Mouse (Mus musculus) liver, embryonic 14.5 days (tissue): ENCODE data around the gene Pbx4. TPM values are rescaled to one million over a fixed set of nuclear protein-coding genes. Genes with fewer than 3 reads are reported as not detected.
A peak's percentile ranks its signal among the peaks of the same experiment; 100 is the strongest.

Source experiments
- ATAC-seq: fragments of 200-750 bp; cut with Nextera tagmentation; 2 replicates; pipeline ENCODE4 v1.8.0; 2017; ENCODE audit warnings: moderate number of reproducible peaks, mild to moderate bottlenecking, moderate library complexity; ENCODE audit not compliant: insufficient read depth
- DNase-seq, 3 experiments: peaks; one replicate each; pipeline ENCODE4 v3.0.0-alpha.2; 2012 to 2013; ENCODE audit warnings: low read depth in 3 of 3, low spot score in 3 of 3
- H3K27ac ChIP-seq: fragments of 300-500 bp; sonication (generic); 2 replicates; pipeline ENCODE4 v1.5.1; 2014; ENCODE audit warnings: moderate library complexity, mild to moderate bottlenecking, control low read depth, inconsistent platforms
- H3K27me3 ChIP-seq: fragments of 300-500 bp; sonication (generic); 2 replicates; pipeline ENCODE4 v1.6.1; 2014; ENCODE audit warnings: mild to moderate bottlenecking, low read length, moderate library complexity; ENCODE audit not compliant: control insufficient read depth, insufficient read depth
- H3K36me3 ChIP-seq: fragments of 300-500 bp; sonication (generic); replicated peaks from 2 replicates; pipeline ENCODE4 v1.6.1; 2014; ENCODE audit warnings: low read depth; ENCODE audit not compliant: control insufficient read depth, insufficient read depth
- H3K4me1 ChIP-seq, 2 experiments: fragments of 200-500 bp in 1 of 2; fragments of 300-500 bp in 1 of 2; sonication (generic) in 1 of 2; replicated peaks; 2 replicates each; pipeline ENCODE4 v1.6.1; 2012 to 2014; ENCODE audit warnings: antibody characterized with exemption in 1 of 2, inconsistent platforms in 1 of 2, low read length in 1 of 2; ENCODE audit not compliant: control insufficient read depth in 2 of 2, insufficient read depth in 2 of 2
- H3K4me2 ChIP-seq: fragments of 300-500 bp; sonication (generic); 2 replicates; pipeline ENCODE4 v1.6.1; 2014; ENCODE audit warnings: low read depth, mild to moderate bottlenecking, control low read depth, moderate library complexity
- H3K4me3 ChIP-seq, 2 experiments: fragments of 200-500 bp in 1 of 2; fragments of 300-500 bp in 1 of 2; sonication (generic) in 1 of 2; 2 replicates each; pipeline ENCODE4 v1.5.1; 2012 to 2014; ENCODE audit warnings: low read depth in 2 of 2, low read length in 2 of 2, mild to moderate bottlenecking in 2 of 2, control low read depth in 1 of 2, inconsistent platforms in 1 of 2, moderate library complexity in 1 of 2; ENCODE audit not compliant: insufficient read depth in 1 of 2
- H3K9ac ChIP-seq: fragments of 300-500 bp; sonication (generic); replicated peaks from 2 replicates; pipeline ENCODE4 v1.6.1; 2014; ENCODE audit warnings: mild to moderate bottlenecking, control low read depth, moderate library complexity
- H3K9me3 ChIP-seq: fragments of 300-500 bp; sonication (generic); 2 replicates; pipeline ENCODE4 v1.6.1; 2016; ENCODE audit warnings: low read length, mixed read lengths; ENCODE audit not compliant: control insufficient read depth
- CTCF ChIP-seq: IDR thresholded peaks from 2 replicates; pipeline ENCODE4 v1.5.1; 2016; ENCODE audit warnings: antibody characterized with exemption, low read depth, control low read depth
- EP300 ChIP-seq: IDR thresholded peaks from 2 replicates; pipeline ENCODE4 v1.6.1; 2016; ENCODE audit warnings: antibody characterized with exemption, low read depth
- WGBS: fragments of 180-500 bp; shearing (Covaris S2); extraction: QIAGEN DNeasy Blood & Tissue Kit; methylation state at CpG from one replicate; pipeline ENCODE4 v1.1.7; 2014; ENCODE audit not compliant: insufficient replicate concordance; 5-methylcytosine and 5-hydroxymethylcytosine counted together
- polyA plus RNA-seq, 2 experiments: library from polyadenylated mRNA; depleted of rRNA in 1 of 2; stranded (reverse) in 1 of 2; unstranded in 1 of 2; fragments of >200 nt; fragmentation: Nextera tagmentation in 1 of 2; extraction: Ambion mirVana in 1 of 2; gene quantifications; 2 replicates each; pipeline versions ENCODE4 v1.2.1 to v1.2.3; 2012 to 2014

Pbx4 gene
- polyA plus RNA-seq, 2 experiments = 1.7 to 2.5 TPM

- Histone ChIP-seq H3K9ac (no peak overlapping the region), H3K4me3 (no peak overlapping the region), H3K36me3 (peaks cover 83% of the 10 kb centered on the region), H3K9me3 (no peaks in the 10 kb centered on the region), H3K4me2 (no peak overlapping the region), H3K27ac (no peak overlapping the region), H3K27me3 (no peaks in the 10 kb centered on the region), H3K4me1 (peaks cover 0 to 3% of the 10 kb centered on the region in 2 experiments; a peak in 2 of 4 replicates)
- ATAC-seq (no peak), DNase-seq (no peak)
- TF ChIP-seq CTCF (no peak), EP300 (no peak)
- 81% methylated on average over 10 of the region's 10 CpGs for WGBS
Measured at GRCm38 (mm10) chr8:69797661-69798060, 34.6 kb upstream of the Pbx4 start.

- ATAC-seq = no peak
- no peak for TF ChIP-seq EP300
- no peak for TF ChIP-seq CTCF
- peaks cover 91% of the 10 kb centered on the region for H3K36me3 ChIP-seq
Measured at GRCm38 (mm10) chr8:69799261-69799660, 33.0 kb upstream of the Pbx4 start.

GRCm38 (mm10) chr8:69799946-69800345 is 32.3 kb upstream of the Pbx4 start:
- H3K9me3 ChIP-seq = no peaks in the 10 kb centered on the region
- H3K36me3 ChIP-seq = peaks cover 87% of the 10 kb centered on the region
- ATAC-seq = no peak
- no peak for DNase-seq
- peak; percentile 14; the same call in 1 of the 2 replicates for TF ChIP-seq CTCF
- TF ChIP-seq EP300 = no peak
- no peaks in the 10 kb centered on the region for H3K4me1 ChIP-seq
- 88% methylated on average over 5 of the region's 5 CpGs for WGBS
- no peaks in the 10 kb centered on the region for H3K27me3 ChIP-seq
- H3K4me2 ChIP-seq = no peak overlapping the region
- H3K4me3 ChIP-seq = no peak overlapping the region
- no peak overlapping the region for H3K27ac ChIP-seq
- no peak overlapping the region for H3K9ac ChIP-seq

More at GRCm38 (mm10) chr8:69799261-69799660, 33.0 kb upstream of the Pbx4 start:
- Histone ChIP-seq H3K27me3 (no peaks in the 10 kb centered on the region), H3K4me1 (no peaks in the 10 kb centered on the region), H3K27ac (no peak overlapping the region), H3K4me3 (no peak overlapping the region), H3K9me3 (no peaks in the 10 kb centered on the region), H3K9ac (no peak overlapping the region), H3K4me2 (no peak overlapping the region)
- no peak for DNase-seq
- 80% methylated on average over 8 of the region's 8 CpGs for WGBS

- Histone ChIP-seq H3K9me3 (no peaks in the 10 kb centered on the region), H3K4me3 (no peak overlapping the region), H3K4me1 (no peaks in the 10 kb centered on the region), H3K36me3 (peaks cover 81% of the 10 kb centered on the region), H3K27me3 (no peaks in the 10 kb centered on the region), H3K27ac (no peak overlapping the region), H3K4me2 (no peak overlapping the region), H3K9ac (no peak overlapping the region)
- DNase-seq (no peak), ATAC-seq (no peak)
- TF ChIP-seq CTCF = no peak
- TF ChIP-seq EP300 = no peak
- 84% methylated on average over 4 of the region's 4 CpGs for WGBS
Measured at GRCm38 (mm10) chr8:69801796-69802195, 30.5 kb upstream of the Pbx4 start.

GRCm38 (mm10) chr8:69802216-69802615 is 30.1 kb upstream of the Pbx4 start:
- TF ChIP-seq CTCF = no peak
- TF ChIP-seq EP300 = no peak
- Histone ChIP-seq H3K4me3 (no peak overlapping the region), H3K4me2 (no peak overlapping the region), H3K4me1 (no peaks in the 10 kb centered on the region), H3K36me3 (peaks cover 79% of the 10 kb centered on the region), H3K9me3 (no peaks in the 10 kb centered on the region), H3K9ac (no peak overlapping the region), H3K27ac (no peak overlapping the region), H3K27me3 (no peaks in the 10 kb centered on the region)
- DNase-seq (no peak), ATAC-seq (no peak)
